Mouse (Mus musculus) thymus, adult 2 months (tissue): ENCODE measurements at regions not wholly inside any gene's neighbourhood (a gene's known extent, or its start where the extent isn't known, plus 50 kb on each side); places are given as distances from the start of the nearest gene placed in this dataset.

Source experiments
- DNase-seq: peaks from one replicate; pipeline ENCODE4 v3.0.0; 2021
- H3K27ac ChIP-seq: fragments of 200-500 bp; 2 replicates; pipeline ENCODE4 v1.5.1; 2012; ENCODE audit warnings: low read length, control low read depth; ENCODE audit not compliant: control insufficient read depth, insufficient read depth
- H3K27me3 ChIP-seq: fragments of 200-500 bp; 2 replicates; pipeline ENCODE4 v1.6.1; 2012; ENCODE audit warnings: mild to moderate bottlenecking, low read length, moderate library complexity, mixed read lengths; ENCODE audit not compliant: control insufficient read depth, insufficient read depth
- H3K36me3 ChIP-seq: fragments of 200-500 bp; 2 replicates; pipeline ENCODE4 v1.6.1; 2012; ENCODE audit warnings: mild to moderate bottlenecking, low read length, moderate library complexity; ENCODE audit not compliant: control insufficient read depth, insufficient read depth
- H3K4me1 ChIP-seq: fragments of 200-500 bp; replicated peaks from 2 replicates; pipeline ENCODE4 v1.6.1; 2012; ENCODE audit warnings: low read length; ENCODE audit not compliant: control insufficient read depth, insufficient read depth
- H3K4me3 ChIP-seq: fragments of 200-500 bp; 2 replicates; pipeline ENCODE4 v1.5.1; 2012; ENCODE audit warnings: mild to moderate bottlenecking, low read length, control low read depth, moderate library complexity; ENCODE audit not compliant: control insufficient read depth, insufficient read depth
- CTCF ChIP-seq: fragments of 200-500 bp; IDR thresholded peaks from 2 replicates; pipeline ENCODE4 v1.5.1; 2012; ENCODE audit warnings: mild to moderate bottlenecking, control low read depth, low read length, moderate library complexity, borderline replicate concordance; ENCODE audit not compliant: control insufficient read depth, poor library complexity, insufficient read depth; ENCODE audit errors: extremely low read depth
- POLR2A ChIP-seq: fragments of 200-500 bp; IDR thresholded peaks from 2 replicates; pipeline ENCODE4 v1.6.1; 2012; ENCODE audit warnings: mild to moderate bottlenecking, low read length, control low read depth, moderate library complexity; ENCODE audit not compliant: control insufficient read depth, poor library complexity, insufficient read depth; ENCODE audit errors: extremely low read depth
- WGBS: fragments of 180-500 bp; shearing (Covaris S2); methylation state at CpG from one replicate; pipeline ENCODE4 v1.1.7; 2018; 5-methylcytosine and 5-hydroxymethylcytosine counted together

DNA sequence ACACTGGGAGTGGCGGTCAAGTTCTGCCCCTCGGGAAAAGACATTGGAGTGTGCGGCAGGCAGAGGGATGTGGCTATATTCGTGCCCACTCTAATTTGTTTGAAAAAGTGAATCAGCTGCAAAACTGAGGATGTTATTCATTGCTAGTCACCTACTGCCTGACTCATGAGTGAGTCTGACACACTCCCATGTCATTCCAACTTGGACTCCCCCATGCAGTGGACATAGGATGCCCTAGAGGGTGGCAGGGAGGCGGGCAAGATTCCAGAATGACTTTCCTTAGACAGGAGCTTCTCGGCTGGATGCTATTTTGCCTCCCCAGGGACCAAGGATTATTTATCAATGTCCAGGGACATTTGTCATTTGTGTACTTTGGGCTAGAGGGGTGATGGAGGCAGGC lies 219.0 kb downstream of the Sox9 start:
- no peak for TF ChIP-seq POLR2A
- no peak for TF ChIP-seq CTCF
- DNase-seq: no peak
- 89% methylated on average over 6 of the region's 6 CpGs for WGBS
- Histone ChIP-seq H3K27me3 (no peaks in the 10 kb centered on the region), H3K27ac (no peak overlapping the region), H3K4me3 (no peak overlapping the region), H3K36me3 (no peaks in the 10 kb centered on the region), H3K4me1 (no peaks in the 10 kb centered on the region)

DNA sequence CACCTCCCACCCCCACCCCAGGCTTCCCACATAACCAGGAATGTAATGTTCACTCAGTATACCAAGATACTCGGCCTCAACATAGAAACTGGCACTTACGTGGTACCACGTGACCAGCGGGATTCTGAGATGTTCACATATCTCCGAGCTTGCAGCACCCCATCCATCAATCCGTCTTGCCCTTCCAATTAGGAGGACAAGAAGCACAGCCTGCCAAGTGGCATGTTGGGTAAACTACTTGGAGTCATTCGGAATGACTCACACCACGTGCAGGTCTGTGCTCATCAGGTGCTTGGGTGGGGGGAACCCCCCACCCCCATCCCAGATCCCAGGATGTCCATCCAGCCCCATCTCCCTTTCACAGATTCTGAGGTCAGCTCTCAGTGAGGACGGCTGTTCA lies 223.9 kb downstream of the Sox9 start:
- Histone ChIP-seq H3K27ac (no peak overlapping the region), H3K27me3 (no peaks in the 10 kb centered on the region), H3K4me3 (no peak overlapping the region), H3K36me3 (no peaks in the 10 kb centered on the region), H3K4me1 (no peaks in the 10 kb centered on the region)
- WGBS: 85% methylated on average over 9 of the region's 9 CpGs
- DNase-seq: no peak
- TF ChIP-seq POLR2A (no peak), CTCF (no peak)

GRCm38 (mm10) chr11:113008521-113008920 lies 226.5 kb downstream of the Sox9 start:
- no peaks in the 10 kb centered on the region for H3K36me3 ChIP-seq
- WGBS: 78% methylated on average over 4 of the region's 4 CpGs

DNA sequence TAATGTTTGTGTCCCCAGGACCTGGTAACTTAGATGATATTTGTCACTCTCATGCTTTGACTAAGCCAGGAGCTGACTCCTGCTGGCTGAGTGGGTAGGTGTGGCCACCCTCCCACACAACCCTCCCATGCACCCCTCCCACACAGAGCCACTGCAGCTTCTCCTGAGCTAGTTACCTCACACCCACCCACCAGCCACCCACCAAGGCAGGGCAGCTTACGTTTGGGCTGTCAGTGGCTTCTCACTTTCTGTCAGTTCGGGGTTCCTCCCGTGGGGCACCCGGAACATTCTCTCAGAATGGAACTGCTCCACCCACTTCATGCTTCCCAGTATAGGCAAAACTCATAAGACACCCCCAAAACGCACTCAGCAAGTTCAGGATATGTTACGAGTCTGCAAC lies 227.4 kb downstream of the Sox9 start:
- H3K4me1 ChIP-seq: no peaks in the 10 kb centered on the region
- H3K36me3 ChIP-seq: no peaks in the 10 kb centered on the region
- no peak overlapping the region for H3K27ac ChIP-seq
- no peaks in the 10 kb centered on the region for H3K27me3 ChIP-seq
- WGBS: 84% methylated on average over 6 of the region's 6 CpGs
- DNase-seq: no peak
- no peak for TF ChIP-seq CTCF
- TF ChIP-seq POLR2A: no peak
- H3K4me3 ChIP-seq: no peak overlapping the region

More at GRCm38 (mm10) chr11:113008521-113008920, 226.5 kb downstream of the Sox9 start:
- no peak for TF ChIP-seq CTCF
- no peak for TF ChIP-seq POLR2A
- Histone ChIP-seq H3K4me1 (no peaks in the 10 kb centered on the region), H3K27ac (no peak overlapping the region), H3K27me3 (no peaks in the 10 kb centered on the region), H3K4me3 (no peak overlapping the region)
- DNase-seq: no peak

DNA sequence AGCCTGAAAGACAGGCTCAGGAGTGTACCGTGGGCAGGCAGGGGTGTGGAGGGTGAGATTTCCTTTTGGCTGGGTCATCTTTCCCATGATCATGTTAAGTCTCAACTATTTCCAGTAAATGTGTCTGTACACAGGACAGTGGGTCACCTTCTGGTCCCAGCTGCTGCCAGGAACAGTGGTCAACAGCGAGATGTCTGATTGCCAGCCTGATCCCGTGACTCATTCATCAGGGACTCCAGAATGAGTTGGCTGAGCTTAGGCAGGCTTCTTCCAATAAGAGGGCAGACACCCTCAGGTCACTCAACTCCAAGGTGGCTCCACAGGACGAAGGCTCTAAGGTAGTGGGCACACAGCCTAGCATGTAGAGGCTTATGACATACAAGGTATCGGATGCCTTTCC lies 228.9 kb downstream of the Sox9 start:
- no peaks in the 10 kb centered on the region for H3K36me3 ChIP-seq
- H3K27ac ChIP-seq: no peak overlapping the region
- WGBS: 88% methylated on average over 5 of the region's 5 CpGs
- no peaks in the 10 kb centered on the region for H3K4me1 ChIP-seq
- H3K4me3 ChIP-seq: no peak overlapping the region
- DNase-seq: no peak
- H3K27me3 ChIP-seq: no peaks in the 10 kb centered on the region
- TF ChIP-seq CTCF: no peak
- no peak for TF ChIP-seq POLR2A

GRCm38 (mm10) chr11:113014186-113015010 lies 232.4 kb downstream of the Sox9 start:
- 84% methylated on average over 10 of the region's 10 CpGs for WGBS
- H3K36me3 ChIP-seq: no peaks in the 10 kb centered on the region
- no peaks in the 10 kb centered on the region for H3K4me1 ChIP-seq
- H3K27me3 ChIP-seq: no peaks in the 10 kb centered on the region
- DNase-seq: no peak
- no peak overlapping the region for H3K27ac ChIP-seq
- H3K4me3 ChIP-seq: no peak overlapping the region
- TF ChIP-seq POLR2A (no peak), CTCF (no peak)

DNA sequence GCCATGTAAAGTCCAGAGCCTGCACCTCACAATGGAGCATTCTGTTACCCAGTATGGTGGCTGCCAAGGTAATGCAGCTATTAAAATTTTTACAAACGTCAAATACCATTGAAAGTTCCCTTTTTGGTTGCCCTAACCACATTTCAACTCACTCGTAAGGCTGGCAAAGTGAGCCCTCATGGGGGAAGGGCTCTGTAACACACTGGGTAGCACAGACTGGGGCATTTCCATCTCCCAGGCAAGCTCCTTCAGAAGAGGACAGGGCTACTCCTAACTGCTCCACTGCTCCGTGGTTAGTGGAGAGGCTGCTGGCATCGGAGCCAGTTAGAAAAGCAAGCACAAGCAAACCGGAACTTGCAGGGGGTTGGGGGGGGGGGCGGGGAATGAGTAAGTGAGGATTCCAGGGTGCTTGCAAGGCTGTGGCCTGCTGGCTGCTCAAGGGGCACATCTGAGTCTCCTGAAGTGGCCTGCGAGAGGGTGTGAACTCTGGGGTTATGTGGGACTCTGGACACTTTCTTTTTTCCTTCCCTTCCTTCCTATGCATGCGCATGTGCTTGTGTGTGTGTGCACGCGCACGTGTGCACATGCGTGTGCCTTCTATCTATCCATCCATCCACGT lies 233.8 kb downstream of the Sox9 start:
- no peaks in the 10 kb centered on the region for H3K27me3 ChIP-seq
- DNase-seq: no peak
- no peak overlapping the region for H3K4me3 ChIP-seq
- no peaks in the 10 kb centered on the region for H3K4me1 ChIP-seq
- H3K36me3 ChIP-seq: no peaks in the 10 kb centered on the region
- no peak overlapping the region for H3K27ac ChIP-seq
- TF ChIP-seq CTCF (no peak), POLR2A (no peak)
- 50% methylated on average over 13 of the region's 13 CpGs for WGBS
